Mouse (Mus musculus) yolk sac, embryonic 10.5 days (tissue): ENCODE results near the gene Ece1.

Experiments used
- DNase-seq: peaks from one replicate; pipeline ENCODE4 v3.0.0-alpha.2; 2017; ENCODE audit warnings: low spot score

Ece1 gene

GRCm38 (mm10) chr4:137918559-137918958 is 56.5 kb downstream of the Ece1 start:
- no peak for DNase-seq

DNA sequence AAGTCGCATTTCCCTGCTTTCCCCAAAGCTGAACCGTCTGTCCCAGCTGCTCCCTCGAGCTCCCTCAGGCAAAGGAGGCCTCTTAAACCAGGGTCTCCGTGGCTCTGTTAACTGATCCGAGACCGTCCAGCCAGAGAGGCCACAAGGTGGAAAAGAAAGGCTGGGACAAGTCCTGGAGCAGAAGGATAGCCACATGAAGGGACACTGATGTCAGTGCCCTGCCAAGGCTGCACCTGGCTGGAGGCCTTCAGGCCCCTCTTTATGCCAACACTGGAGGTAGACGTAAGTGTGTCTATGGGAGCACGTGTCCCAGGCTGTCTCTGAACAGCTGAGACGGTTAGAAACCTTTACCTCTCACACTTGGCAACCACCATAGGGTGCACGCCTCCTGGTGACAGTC is 57.1 kb downstream of the Ece1 start:
- no peak for DNase-seq

DNA sequence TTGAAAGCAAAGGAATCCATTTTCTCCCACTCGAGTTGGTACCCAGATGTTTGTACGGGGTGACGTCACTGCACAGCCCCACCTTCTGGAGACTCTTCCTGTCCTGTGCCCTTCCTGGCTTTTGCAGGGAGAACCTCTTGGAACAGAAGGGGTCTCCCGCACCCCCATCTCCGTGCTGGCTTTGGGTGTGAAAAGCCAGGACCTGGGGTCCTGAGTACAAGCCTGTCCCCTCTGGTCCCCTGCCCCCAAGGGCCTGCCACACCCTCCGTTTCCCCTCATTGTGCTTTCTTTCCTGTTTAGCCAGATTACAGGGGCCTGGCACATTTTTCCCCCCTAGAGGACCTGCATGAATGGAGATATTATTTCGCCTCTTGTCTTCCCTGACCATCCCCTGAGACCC is 58.0 kb downstream of the Ece1 start:
- DNase-seq, result peak; percentile 26

DNA sequence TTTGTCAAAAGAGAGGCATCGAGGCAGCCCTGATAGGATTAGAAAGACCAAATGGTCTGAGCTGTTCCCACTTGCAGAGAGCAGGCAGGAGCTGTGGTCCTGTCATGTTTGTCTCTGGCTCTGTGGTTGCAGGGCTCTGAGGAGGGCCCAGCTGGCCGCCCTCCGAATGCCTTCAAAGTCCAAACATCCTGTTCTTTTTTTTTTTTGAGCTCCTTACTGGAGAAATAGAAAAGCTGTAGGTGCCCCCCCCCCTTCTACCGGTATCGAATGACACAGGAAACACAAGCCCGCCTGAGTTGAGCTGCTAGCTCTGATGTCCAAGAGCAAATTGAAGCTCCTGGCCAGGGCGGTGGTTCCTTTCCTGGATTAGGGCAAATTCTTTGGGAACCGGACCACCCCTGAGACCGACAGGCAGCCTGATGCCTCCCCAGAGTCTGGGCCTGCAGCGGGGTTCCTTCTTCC is 58.5 kb downstream of the Ece1 start:
- DNase-seq, result peak; percentile 66

- no peak for DNase-seq
Measured at GRCm38 (mm10) chr4:137921510-137921909, 59.5 kb downstream of the Ece1 start.

- DNase-seq, result no peak
Measured at GRCm38 (mm10) chr4:137923052-137923451, 61.0 kb downstream of the Ece1 start.

- no peak for DNase-seq
Measured at GRCm38 (mm10) chr4:137925176-137925575, 63.1 kb downstream of the Ece1 start.

DNA sequence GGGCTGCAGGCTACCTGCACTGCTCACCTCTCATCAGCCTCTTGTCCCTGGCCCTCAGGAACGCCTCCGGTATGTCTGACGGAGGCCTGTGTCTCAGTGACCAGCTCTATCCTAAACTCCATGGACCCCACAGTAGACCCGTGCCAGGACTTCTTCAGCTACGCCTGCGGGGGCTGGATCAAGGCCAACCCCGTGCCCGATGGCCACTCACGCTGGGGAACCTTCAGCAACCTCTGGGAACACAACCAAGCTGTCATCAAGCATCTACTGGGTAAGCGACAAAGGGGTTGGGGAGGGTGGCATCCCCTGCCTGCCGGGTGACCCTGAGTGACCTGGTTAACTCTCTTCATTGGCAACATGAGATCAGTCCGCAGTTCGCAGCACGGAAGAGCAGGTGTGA is 64.1 kb downstream of the Ece1 start:
- no peak for DNase-seq

GRCm38 (mm10) chr4:137927136-137927535 is 65.1 kb downstream of the Ece1 start:
- no peak for DNase-seq

DNA sequence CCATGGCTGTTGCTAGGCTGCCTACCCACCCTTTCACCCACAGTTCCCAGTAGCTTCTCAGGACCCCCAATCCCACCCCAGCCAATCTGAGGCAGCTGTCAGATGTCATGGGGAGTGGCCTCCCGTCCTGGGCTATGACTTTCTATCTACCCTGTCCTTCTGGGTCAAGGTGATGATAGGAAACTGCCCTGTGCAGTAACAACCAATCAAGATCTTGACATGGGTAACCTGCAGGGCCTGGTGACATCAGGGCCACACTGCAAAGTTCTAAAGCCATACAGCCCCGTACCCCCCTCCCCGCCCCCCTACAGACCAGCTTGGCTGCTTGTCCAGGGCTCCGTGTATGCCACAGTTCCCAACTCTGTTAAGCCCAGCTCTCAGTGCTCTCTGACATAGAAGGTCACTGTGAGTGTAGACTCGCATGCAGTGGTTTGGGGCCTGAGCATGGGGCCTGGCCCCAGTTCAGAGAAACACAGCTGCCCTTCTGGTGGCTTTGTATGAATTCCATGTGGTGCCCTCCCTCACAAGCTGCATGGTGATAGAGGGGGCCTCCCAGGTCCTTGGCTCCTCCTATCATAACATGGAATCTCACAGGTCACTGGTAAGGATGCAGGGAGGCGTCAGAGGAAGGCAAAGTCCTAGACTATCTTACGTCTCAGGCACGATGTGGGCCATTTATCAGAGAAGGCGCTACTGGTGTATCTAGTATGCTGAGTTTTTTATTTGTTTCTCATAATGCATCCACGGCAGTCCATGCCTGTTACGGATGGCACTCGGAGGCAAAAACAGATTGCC is 65.9 kb downstream of the Ece1 start:
- DNase-seq, result no peak

- DNase-seq, result no peak
Measured at GRCm38 (mm10) chr4:137928813-137929212, 66.8 kb downstream of the Ece1 start.

GRCm38 (mm10) chr4:137929341-137930016 is 67.4 kb downstream of the Ece1 start:
- DNase-seq, result no peak

GRCm38 (mm10) chr4:137930500-137931008 is 68.5 kb downstream of the Ece1 start:
- DNase-seq, result no peak

DNA sequence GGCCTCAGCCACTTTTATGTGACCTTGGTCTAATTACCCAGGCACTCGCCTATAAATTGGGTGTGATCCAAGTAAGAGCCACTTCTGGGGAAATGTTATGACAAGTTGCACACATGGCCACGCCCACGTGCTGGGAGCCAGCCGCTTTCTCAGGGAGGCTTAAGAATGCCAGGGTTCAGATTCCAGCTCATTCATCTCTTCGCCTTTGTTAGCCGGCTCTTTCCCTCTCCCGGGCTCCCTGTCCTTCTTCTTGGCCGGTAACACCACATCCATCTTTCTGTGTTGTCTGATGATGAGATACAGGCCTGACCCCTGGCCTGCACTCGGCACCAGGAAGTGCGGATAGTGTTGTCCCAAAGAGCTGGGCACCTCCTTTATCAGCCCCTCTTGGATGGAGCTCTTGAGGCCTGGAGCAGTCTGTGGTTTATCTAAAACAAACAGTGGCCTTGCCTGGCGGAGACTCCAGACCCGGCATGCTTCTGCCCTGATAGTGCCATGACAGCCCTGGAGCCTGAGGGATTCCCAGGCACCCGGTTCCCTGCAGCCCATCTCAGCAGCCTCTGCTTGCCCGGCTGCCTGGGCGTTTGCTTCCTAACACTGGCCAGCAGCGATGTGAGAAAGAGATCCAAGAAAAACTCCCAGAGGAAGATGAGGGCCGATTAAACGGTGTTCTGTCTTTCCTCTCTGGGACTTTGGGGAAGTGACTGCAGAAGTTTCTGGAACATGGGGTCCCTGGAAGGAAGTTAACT is 69.1 kb downstream of the Ece1 start:
- peak; percentile 82 for DNase-seq

- DNase-seq, result no peak
Measured at GRCm38 (mm10) chr4:137932554-137933178, 70.6 kb downstream of the Ece1 start.

DNA sequence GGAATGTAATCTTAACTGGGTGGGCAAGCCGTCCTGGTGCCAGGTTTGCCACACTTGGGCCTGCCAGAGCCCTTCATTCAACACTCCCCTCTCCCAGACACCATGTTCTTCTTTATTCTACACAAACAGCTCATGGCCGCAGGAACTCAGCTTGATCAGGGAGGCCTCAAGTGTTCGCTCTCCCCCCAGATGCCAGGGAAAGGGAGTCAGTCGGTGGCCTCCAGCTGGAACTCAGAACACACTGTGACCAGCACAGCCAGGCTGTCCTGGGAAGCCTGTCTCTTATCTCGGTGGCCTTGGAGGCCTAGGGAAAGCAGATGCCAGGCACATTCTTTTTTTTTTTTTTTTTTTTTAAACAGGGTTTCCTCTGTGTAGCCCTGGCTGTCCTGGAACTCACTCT is 71.3 kb downstream of the Ece1 start:
- no peak for DNase-seq

- DNase-seq, result no peak
Measured at GRCm38 (mm10) chr4:137936134-137936533, 74.1 kb downstream of the Ece1 start.

GRCm38 (mm10) chr4:137940061-137940460 is 78.0 kb downstream of the Ece1 start:
- no peak for DNase-seq

GRCm38 (mm10) chr4:137941131-137941844 is 79.3 kb downstream of the Ece1 start:
- DNase-seq, result no peak

- DNase-seq, result no peak
Measured at GRCm38 (mm10) chr4:137941871-137942781, 80.1 kb downstream of the Ece1 start.
